Mouse (Mus musculus): ENCODE results near the gene Dchs2.

Gene Dchs2

GRCm38 (mm10) chr3:83155600-83155999, 27.9 kb downstream of the Dchs2 start:
- DNase-seq (ENCODE audit: low spot score): no peak

DNA sequence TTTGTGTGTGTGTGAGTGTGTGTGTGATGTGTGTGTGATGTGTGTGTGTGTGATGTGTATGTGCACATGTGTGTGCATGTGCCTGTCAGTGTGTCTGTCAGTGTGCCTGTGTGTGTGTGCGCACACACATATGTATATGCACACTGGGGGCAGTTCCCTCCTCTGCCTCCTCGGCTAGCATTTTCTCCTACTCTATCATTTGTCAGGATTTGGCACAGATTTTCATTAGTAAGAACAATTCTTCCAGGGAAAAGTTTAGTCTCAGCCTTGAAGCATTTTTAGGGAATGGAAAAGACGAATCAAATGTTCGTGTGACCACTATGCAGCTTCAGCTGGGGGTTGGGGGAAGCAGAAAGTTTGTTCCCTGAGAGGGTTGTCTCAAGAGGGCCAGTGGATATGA, 28.4 kb downstream of the Dchs2 start:
- DNase-seq (ENCODE audit: low spot score): no peak

GRCm38 (mm10) chr3:83161542-83162231, 33.9 kb downstream of the Dchs2 start:
- no peak for DNase-seq (ENCODE audit: low spot score)

DNA sequence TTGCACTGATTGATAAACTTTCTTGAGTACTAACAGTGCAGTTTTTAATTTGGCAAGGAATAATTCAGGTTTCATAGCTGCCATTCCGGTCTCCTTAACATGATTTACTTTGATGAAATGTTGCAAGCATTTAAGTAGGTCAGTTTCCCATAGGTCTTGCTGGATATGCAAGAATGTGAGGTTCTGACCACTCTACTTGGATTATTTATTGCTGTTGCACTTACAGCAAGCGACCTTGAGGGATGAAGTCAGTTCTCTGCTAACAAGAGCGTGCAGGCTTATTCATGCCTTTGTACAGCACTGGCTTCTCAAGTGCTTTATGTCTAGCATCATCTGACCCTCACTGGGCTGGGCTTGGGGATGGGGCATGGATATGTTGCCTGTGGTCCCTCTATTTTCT, 35.9 kb downstream of the Dchs2 start:
- no peak for DNase-seq (ENCODE audit: low spot score)

DNA sequence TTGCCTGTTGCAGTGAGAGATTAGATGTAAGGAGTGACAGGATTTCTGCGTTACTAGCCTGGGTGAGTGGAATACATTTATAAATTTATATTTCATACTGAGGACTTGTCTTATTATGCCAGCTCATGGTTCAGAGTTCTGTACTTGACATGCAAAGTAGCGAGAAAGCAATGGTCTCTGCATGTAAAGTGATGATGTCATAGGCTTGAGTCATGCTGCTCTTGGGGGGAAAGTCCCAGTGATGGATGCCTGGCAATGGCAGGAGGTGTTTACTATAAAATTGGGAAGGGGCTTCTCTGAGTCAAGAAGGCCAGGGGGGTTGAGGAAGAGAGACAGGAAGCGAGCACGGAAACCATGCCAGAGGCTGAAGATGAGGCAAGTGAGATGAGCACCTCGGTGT, 57.8 kb downstream of the Dchs2 start:
- DNase-seq (ENCODE audit: low spot score): no peak

DNA sequence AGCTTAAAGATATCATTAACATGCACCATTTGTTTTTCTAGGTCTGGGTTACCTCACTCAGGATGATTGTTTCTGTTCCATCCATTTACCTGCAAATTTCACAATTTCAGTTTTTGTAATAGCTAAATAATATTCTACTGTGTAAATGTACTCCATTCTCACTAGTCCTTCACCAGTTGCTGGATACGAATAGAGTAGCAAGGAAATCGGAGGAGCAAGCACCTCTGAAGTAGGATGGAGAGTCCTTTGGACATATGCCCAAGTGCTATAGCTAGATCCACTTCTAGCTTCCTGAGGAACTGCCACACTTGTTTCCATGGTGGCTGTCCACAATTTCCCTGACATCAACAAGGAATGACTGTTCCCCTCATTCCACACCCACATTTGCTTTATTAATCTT, 63.5 kb downstream of the Dchs2 start:
- DNase-seq (ENCODE audit: low spot score): no peak

DNA sequence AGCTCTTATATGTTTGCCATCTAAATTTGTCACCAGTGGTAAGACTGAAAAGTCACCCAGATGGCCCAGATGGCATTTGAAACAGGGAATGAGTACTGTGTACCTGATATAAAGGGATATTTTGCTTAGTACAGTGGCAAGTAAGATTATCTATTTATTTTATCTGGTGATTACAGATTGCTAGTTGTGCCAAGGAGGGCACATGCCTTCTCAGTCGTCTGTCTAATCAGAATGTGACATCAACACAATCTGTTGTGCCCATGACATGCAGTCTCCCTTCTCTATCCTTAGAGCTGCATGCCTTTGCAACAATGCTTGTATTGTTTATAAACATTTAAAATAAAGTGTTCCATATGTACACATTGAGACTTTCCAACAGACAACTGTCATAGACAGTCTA, 64.7 kb downstream of the Dchs2 start:
- DNase-seq (ENCODE audit: low spot score): no peak

GRCm38 (mm10) chr3:83194911-83195310, 67.2 kb downstream of the Dchs2 start:
- DNase-seq (ENCODE audit: low spot score): no peak

DNA sequence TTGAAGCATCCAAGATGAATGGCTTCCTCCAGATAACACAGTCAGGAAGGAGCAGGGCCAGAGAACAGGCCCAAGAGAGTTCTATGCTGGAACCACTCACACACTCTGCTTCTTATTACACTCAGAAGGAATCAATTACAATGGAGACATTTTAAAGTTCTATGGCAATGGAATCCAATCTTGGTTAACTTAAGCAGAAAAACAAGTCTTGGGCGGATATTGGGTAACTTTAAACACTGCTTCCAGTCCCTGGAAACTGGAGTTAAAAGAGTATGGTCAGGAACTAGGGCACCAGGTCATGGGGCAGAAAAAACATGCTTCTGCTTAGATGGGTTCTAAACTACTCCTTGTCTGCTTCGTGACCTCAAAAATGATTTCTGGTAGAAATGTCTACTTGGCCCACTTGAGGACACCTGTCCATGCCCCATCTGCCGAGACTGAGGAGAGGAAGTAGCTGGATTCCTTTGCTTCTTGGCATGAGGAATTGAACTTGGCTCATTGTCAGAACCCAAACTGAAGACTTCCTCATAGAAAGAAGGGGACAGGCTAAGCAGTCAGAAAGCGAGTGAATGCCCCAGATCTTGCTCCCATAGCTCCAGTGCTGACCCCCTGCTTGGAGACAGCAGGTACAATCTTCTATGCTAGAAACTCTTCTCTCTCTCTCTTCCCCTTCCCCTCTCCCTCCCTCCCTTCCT, 73.7 kb downstream of the Dchs2 start:
- DNase-seq (ENCODE audit: low spot score): no peak

DNA sequence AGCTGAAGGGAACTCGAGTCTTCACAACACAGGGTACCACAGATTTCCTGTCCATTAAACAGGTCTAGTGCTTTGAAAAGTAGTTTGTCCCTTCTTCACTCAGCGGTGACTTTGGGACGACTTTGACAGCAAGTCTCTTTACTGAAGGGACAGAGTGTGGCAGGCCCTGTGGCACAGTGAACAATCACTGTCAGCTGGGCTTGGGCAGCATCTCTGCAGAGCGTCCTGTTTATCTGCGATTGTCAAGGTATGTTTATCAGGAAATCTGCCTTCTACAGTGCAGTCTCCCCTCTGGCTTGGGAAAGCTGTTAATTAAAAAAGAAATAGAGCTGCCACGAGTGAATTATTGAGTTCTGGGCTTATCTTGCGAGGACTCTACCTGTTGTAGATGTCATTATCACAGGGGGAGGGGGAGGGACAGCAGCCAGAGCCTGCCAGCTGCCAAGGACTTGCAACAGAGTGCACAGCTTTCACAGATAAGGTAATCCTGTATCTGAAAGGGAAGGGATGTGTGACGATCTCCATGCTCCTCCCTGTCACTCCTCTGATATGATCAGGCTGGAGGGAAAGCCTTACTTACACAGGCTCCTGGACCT, 77.4 kb downstream of the Dchs2 start:
- no peak for DNase-seq (ENCODE audit: low spot score)

DNA sequence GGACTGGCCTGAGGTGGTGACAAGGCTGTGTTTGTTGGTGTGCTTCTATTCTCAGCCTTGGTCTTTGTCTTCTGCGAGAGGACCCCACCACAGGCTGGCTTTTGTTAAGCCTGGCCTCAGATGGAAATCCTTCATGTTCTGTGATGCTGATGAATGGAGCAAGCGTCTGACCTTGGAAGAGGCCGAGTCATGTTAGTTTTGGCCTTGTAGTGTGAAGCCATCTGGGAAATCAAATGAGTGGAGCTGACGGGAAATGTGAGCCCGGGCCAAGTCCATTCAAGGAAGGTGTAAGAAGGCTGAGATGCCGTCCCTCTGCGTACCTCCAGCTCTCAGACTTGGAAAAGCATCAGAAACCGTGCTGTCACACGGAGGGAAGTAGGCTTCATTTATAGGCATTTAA, 81.9 kb downstream of the Dchs2 start:
- DNase-seq (ENCODE audit: low spot score): no peak

DNA sequence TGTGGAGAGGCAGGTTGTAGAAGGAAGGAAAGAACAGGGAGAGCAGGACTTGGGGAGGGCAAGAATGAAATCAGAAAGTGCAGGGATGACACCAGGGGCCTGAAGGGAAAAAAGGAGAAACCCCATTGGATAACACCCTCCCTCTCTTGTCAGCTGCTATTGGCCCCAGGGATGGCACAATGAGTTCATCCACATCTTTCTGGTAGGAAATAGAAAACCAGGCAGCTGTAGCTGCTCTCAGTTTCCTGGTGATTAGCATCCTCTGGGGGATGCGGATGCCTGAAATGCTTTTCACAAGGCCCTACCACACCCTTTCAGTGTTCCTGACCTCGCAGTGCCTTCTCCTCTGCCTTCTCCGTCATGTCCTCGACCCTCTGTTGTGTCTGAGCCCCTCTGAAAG, 82.5 kb downstream of the Dchs2 start:
- no peak for DNase-seq (ENCODE audit: low spot score)

DNA sequence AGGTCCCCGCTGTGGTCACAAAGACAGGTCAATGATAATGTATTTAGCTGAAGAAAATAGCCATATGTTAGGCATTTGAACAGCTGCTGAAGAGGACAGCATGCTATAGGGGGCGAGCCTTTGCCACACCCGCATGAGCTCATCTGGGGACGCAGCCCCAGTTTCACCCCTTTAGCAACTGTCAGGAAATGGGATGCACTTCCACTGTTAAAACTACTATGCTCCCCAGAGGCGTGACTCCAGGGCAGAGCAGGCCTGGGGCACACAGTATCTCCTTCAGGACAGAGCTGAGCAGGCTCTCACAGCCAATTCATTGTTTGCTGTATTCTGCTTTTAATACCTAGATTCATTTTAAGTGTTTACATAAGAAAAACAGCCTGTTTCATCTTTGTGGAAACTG, 84.2 kb downstream of the Dchs2 start:
- DNase-seq (ENCODE audit: low spot score): no peak

DNA sequence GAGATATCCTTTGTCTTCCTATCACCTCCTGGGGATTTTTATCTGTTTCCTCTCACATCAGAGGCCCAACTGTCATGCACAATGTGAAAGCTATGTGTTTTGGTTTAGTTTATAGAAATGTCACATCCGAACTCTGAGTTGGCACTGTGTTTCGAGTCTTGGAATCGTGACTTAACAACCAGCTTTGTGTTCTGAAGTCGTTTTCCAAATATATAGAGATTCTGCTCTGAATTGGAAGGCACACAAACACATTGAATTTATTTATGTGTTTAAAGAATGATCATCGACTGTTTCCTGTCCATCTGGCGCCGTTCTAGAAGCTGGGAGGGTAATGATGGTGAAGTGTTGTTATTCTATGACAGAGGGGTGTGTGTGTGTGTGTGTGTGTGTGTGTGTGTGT, 84.8 kb downstream of the Dchs2 start:
- DNase-seq (ENCODE audit: low spot score): no peak

- no peak for DNase-seq (ENCODE audit: low spot score)
These were observed 90.3 kb downstream of the Dchs2 start for GRCm38 (mm10) chr3:83218059-83218458.

- no peak for DNase-seq (ENCODE audit: low spot score)
These were observed 92.4 kb downstream of the Dchs2 start for GRCm38 (mm10) chr3:83220101-83220500.

DNA sequence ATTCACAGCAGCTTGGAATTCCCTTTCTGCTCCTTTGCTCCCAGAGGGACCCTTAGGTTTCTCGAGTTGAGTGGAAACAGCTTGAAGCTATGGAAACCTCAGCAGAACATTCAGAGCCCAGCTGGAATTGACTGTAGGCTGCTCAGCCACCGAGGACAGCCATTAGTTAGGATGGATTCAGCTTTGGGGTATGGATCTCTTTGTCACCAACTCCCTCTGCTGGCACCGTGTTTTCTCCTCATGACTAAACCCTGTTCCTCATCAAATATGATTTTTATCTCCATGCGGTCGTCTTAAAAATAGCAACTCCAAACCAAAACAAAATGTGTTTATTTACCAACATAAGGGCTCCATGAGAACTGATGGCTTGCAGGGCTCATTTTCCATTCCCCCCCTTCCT, 94.4 kb downstream of the Dchs2 start:
- no peak for DNase-seq (ENCODE audit: low spot score)

GRCm38 (mm10) chr3:83228383-83228782, 100.6 kb downstream of the Dchs2 start:
- DNase-seq (ENCODE audit: low spot score): no peak

- DNase-seq (ENCODE audit: low spot score): no peak
These were observed 102.6 kb downstream of the Dchs2 start for GRCm38 (mm10) chr3:83230326-83230725.

DNA sequence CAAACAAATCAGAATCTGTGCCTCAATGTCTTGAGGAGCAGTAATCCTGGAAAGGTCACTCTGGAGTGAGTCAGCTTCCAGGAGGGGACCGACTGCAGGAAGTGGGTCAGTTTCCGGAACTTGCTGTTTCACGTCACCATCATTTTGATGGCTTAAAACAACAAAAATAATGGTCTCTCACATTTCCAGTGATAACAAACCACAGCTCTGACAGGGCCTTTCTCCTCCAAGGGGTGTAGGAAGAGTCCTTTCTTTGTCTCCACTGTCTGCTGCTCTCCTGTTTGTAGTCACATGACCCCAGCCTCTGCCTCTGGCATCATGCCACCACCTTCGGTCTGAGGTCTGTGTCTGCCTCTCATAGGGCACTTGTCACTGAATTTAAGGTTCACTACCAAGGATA, 106.7 kb downstream of the Dchs2 start:
- DNase-seq (ENCODE audit: low spot score): no peak

DNA sequence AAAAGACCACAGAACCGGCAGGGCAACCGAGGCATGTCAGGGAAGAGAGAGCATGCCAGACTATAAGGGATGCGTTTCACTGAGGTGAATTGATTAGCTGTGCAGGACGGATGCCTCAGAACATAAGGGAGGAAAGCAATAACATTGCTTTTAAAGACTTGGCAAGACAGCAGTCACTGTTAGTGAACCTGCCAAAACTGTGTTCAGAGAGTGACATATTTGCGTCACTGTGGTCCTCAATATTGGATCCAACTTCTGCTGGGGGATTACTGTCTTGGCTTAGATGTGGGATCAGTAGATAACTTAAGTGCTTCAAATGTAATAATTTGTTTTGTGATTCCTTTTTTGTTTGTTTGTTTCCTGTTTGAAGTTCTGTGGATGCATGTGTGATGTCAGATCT, 107.3 kb downstream of the Dchs2 start:
- DNase-seq (ENCODE audit: low spot score): no peak

DNA sequence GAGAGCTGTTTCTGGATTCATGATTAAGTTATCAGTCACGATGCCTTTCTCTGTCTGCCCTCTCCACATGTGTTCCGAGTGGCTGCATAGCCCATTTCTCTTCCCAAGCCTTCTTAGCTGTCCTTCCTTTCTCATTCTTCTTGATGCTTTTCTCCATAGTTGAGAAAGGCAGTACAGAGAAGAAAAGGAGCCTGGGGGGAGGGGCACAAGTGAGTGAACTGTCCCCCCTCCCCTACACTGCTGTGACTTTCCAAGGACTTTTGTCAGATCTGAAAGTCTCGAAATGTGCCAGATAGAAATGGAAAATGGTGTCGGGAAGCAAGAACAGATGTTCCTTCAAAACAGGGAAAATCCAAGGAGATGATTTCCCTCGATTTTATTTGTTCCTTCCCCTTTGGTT, 118.8 kb downstream of the Dchs2 start:
- no peak for DNase-seq (ENCODE audit: low spot score)

GRCm38 (mm10) chr3:83250001-83250545, 122.3 kb downstream of the Dchs2 start:
- no peak for DNase-seq (ENCODE audit: low spot score)

All from c-Kit-positive CD71-positive TER-119-positive erythroid progenitor cells, embryonic 14.5 days (primary cell).